Mouse (Mus musculus) stomach, postnatal 0 days (tissue): ENCODE data around the gene Armc8. TPM values are rescaled to one million over a fixed set of nuclear protein-coding genes. Genes with fewer than 3 reads are reported as not detected.

Source experiments
- ATAC-seq: fragments of 200-750 bp; cut with Nextera tagmentation; 2 replicates; pipeline ENCODE4 v1.8.0; 2017; ENCODE audit not compliant: low FRiP score, low TSS enrichment
- DNase-seq: peaks from one replicate; pipeline ENCODE4 v3.0.0-alpha.2; 2016; ENCODE audit warnings: low spot score
- H3K27ac ChIP-seq: fragments of 300-500 bp; sonication (generic); replicated peaks from 2 replicates; pipeline ENCODE4 v1.5.1; 2014; ENCODE audit warnings: mild to moderate bottlenecking, control low read depth
- H3K27me3 ChIP-seq: fragments of 300-500 bp; sonication (generic); 2 replicates; pipeline ENCODE4 v1.6.1; 2014; ENCODE audit warnings: low read length; ENCODE audit not compliant: control insufficient read depth, insufficient read depth
- H3K36me3 ChIP-seq: fragments of 300-500 bp; sonication (generic); 2 replicates; pipeline ENCODE4 v1.6.1; 2014; ENCODE audit warnings: low read length, mixed read lengths; ENCODE audit not compliant: control insufficient read depth, insufficient read depth
- H3K4me1 ChIP-seq: fragments of 300-500 bp; sonication (generic); replicated peaks from 2 replicates; pipeline ENCODE4 v1.6.1; 2014; ENCODE audit warnings: antibody characterized with exemption; ENCODE audit not compliant: control insufficient read depth, insufficient read depth
- H3K4me2 ChIP-seq: fragments of 300-500 bp; sonication (generic); replicated peaks from 2 replicates; pipeline ENCODE4 v1.6.1; 2014; ENCODE audit warnings: low read depth, mild to moderate bottlenecking, control low read depth, moderate library complexity
- H3K4me3 ChIP-seq: fragments of 300-500 bp; sonication (generic); 2 replicates; pipeline ENCODE4 v1.5.1; 2014; ENCODE audit warnings: low read depth, low read length, control low read depth
- H3K9ac ChIP-seq: fragments of 300-500 bp; sonication (generic); 2 replicates; pipeline ENCODE4 v1.6.1; 2014; ENCODE audit warnings: mild to moderate bottlenecking, low read length, control low read depth, mixed read lengths
- H3K9me3 ChIP-seq: fragments of 300-500 bp; sonication (generic); 2 replicates; pipeline ENCODE4 v1.6.1; 2016; ENCODE audit warnings: low read length; ENCODE audit not compliant: control insufficient read depth
- CTCF ChIP-seq: IDR thresholded peaks from 2 replicates; pipeline ENCODE4 v1.5.1; 2016; ENCODE audit warnings: antibody characterized with exemption, low read depth, mild to moderate bottlenecking, moderate library complexity
- EP300 ChIP-seq: optimal IDR thresholded peaks from 2 replicates; pipeline ENCODE3; 2016; ENCODE audit warnings: antibody characterized with exemption
- WGBS: fragments of 180-500 bp; shearing (Covaris S2); extraction: QIAGEN DNeasy Blood & Tissue Kit; methylation state at CpG from one replicate; pipeline ENCODE4 v1.1.7; 2014; 5-methylcytosine and 5-hydroxymethylcytosine counted together
- polyA plus RNA-seq: library from polyadenylated mRNA; unstranded; fragments of >200 nt; fragmentation: Nextera tagmentation; extraction: Ambion mirVana; gene quantifications from 2 replicates; pipeline ENCODE4 v1.2.1, GENCODE M21; 2015

Armc8 gene
- polyA plus RNA-seq, 1 experiment from 2014 or later, result 13.7 TPM

DNA sequence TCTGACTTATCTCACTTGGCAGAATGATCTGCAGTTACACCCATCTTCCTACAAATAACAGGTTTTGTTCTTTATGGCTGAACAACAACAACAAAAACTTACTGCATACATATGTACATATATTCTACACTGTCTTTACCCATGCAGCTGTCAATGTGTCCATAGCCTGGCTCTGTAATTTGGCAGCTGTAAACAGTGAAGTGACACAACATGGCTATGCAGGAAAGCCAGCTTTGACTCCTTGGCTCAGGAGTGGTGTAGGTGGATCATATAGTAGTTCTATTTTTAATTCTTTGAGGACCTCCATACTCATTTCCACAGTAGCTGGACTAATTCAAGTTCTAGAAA lies 9.2 kb downstream of the Armc8 start:
- no peak for TF ChIP-seq CTCF
- no peak for TF ChIP-seq EP300
- H3K4me3 ChIP-seq, result no peak overlapping the region
- no peak overlapping the region for H3K27ac ChIP-seq
- no peaks in the 10 kb centered on the region for H3K4me1 ChIP-seq
- DNase-seq, result no peak
- H3K27me3 ChIP-seq, result no peaks in the 10 kb centered on the region
- H3K36me3 ChIP-seq, result no peaks in the 10 kb centered on the region
- H3K9ac ChIP-seq, result no peak overlapping the region
- no peaks in the 10 kb centered on the region for H3K9me3 ChIP-seq
- no peak for ATAC-seq
- no peak overlapping the region for H3K4me2 ChIP-seq

DNA sequence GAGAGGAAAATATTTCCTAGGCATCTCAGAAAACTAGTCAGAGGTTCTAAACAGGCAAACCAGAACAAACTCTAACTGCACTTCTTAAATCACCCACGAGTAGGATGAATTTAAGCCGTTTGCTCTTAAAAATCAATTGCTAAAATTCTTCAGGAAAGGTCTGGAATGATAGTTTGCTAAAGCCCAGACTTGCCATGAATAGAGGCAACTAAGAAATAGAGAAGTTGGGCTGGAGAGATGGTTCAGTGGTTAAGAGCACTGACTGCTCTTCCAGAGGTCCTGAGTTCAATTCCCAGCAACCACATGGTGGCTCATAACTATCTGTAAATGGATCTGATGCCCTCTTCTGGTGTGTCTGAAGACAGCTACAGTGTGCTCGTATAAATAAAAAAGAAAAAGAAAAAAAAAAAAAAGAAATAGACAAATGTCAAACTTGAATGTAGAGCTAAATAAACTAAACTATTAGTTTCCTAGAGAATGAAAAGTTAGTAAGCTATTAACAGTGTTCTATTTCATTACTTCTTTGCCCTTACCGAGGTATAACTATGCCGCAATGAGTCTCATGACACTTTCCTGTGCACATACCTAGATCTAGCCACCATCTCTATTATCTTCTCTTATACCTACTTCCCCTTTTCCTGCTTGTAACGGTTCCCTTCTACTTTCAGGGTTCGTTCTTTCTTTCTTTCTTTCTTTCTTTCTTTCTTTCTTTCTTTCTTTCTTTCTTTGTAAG lies 9.7 kb downstream of the Armc8 start:
- ATAC-seq (no peak), DNase-seq (no peak)
- H3K4me3 ChIP-seq, result no peak overlapping the region
- TF ChIP-seq EP300 (no peak), CTCF (no peak)
- H3K36me3 ChIP-seq, result no peaks in the 10 kb centered on the region
- H3K4me1 ChIP-seq, result no peaks in the 10 kb centered on the region
- WGBS, result 82% methylated on average over 7 of the region's 7 CpGs
- no peaks in the 10 kb centered on the region for H3K9me3 ChIP-seq
- no peak overlapping the region for H3K9ac ChIP-seq
- H3K4me2 ChIP-seq, result no peak overlapping the region
- no peaks in the 10 kb centered on the region for H3K27me3 ChIP-seq
- H3K27ac ChIP-seq, result no peak overlapping the region

DNA sequence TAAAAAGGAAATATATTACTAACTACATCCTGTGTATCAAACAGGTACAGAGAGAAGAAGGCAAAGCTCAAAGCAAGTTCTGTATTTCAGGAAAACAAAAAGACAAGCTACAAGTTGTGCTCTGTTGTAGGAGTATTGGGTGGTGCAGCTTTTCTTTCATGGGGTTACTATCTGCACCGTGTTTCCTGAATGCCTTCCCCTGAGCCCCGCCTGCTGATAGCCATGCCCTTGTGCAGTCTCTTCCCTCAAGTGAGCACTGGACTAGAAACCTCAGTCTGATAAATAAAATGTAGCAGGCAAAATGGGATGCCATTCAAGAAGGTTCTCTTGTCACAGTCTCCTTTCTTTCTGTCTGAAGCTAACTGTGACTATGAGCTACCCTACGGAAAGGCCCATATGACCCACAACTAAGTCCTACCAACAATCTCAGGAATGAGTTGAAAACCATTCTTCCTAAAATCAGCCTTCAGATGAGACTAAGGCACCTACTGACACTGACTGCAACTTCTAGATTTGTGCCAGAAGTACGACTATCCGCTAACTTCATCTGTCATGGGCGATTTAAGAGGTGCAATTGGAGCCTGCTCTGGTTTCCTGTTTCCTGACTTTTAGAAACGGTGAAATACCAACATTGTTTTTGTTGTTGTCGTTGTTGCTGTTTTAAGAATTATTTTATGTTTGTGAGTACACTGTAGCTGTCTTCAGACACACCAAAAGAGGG lies 11.0 kb downstream of the Armc8 start:
- no peaks in the 10 kb centered on the region for H3K27me3 ChIP-seq
- H3K36me3 ChIP-seq, result no peaks in the 10 kb centered on the region
- no peak overlapping the region for H3K4me2 ChIP-seq
- no peak overlapping the region for H3K9ac ChIP-seq
- ATAC-seq (no peak), DNase-seq (no peak)
- TF ChIP-seq CTCF (no peak), EP300 (no peak)
- 80% methylated on average over 8 of the region's 8 CpGs for WGBS
- no peaks in the 10 kb centered on the region for H3K9me3 ChIP-seq
- no peak overlapping the region for H3K4me3 ChIP-seq
- H3K4me1 ChIP-seq, result no peaks in the 10 kb centered on the region
- H3K27ac ChIP-seq, result no peak overlapping the region

DNA sequence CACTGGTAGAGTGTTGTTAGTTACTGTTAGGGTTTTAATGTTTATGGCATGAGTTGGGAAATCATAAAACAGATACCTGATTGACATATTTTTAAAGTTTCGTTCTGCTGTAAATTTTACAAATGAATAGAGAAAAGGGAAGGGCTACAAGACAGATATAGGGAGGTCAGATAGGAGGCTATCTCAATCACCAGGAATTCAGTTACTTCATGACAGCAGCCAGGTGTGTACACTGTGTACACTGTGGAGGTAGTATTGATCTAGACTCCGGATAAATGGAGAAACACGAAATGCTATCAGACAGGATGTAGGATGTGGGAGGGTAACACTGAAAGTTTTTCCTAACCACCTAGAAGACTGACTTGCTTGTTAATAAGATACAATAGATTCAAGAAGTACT lies 13.4 kb downstream of the Armc8 start:
- Histone ChIP-seq H3K36me3 (no peaks in the 10 kb centered on the region), H3K9ac (no peak overlapping the region), H3K27ac (no peak overlapping the region), H3K9me3 (no peaks in the 10 kb centered on the region), H3K4me2 (no peak overlapping the region), H3K4me3 (no peak overlapping the region), H3K4me1 (no peaks in the 10 kb centered on the region), H3K27me3 (no peaks in the 10 kb centered on the region)
- TF ChIP-seq EP300 (no peak), CTCF (no peak)
- DNase-seq (no peak), ATAC-seq (no peak)
- WGBS, result 60% methylated on average over 3 of the region's 3 CpGs

DNA sequence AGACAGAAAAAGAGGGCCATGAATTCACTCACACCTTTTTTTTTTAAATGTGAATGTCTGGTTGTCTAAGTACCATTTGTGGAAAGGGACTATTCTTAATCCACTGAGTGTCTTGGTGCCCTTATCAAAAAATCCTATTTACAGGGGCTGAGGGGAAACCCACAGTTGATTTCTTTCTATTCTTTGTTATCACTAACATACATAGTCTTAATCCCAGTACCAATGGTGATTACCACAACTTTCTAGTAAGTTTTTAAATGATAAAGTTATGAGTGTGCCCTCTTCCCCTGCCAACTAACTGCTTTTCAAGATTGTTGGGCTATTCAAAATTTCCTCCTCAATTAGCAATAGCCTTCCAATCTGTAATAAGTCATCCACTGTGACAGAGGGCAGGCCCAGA lies 14.6 kb downstream of the Armc8 start:
- Histone ChIP-seq H3K9ac (no peak overlapping the region), H3K4me1 (no peaks in the 10 kb centered on the region), H3K27me3 (no peaks in the 10 kb centered on the region), H3K4me3 (no peak overlapping the region), H3K36me3 (no peaks in the 10 kb centered on the region), H3K9me3 (no peaks in the 10 kb centered on the region), H3K4me2 (no peak overlapping the region), H3K27ac (no peak overlapping the region)
- TF ChIP-seq CTCF (no peak), EP300 (no peak)
- no peak for ATAC-seq
- no peak for DNase-seq

DNA sequence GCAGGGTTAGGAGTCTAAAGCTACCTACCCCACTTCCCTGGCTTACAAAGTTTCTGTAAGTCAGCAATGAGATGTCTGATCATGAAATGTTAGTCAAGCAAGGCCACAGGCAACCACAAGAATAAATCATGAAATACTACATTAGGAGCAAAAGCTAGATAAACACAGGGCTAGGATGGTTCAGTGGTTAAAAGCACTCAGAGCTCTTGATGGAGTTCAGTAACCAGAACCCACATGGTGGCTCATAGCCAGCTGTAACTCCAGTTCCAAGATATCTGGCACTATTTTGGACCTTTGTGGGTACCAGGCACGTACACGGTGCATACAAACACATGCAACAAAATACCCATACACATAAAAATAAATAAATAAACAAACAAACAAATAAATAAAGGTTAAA lies 15.7 kb downstream of the Armc8 start:
- Histone ChIP-seq H3K36me3 (no peaks in the 10 kb centered on the region), H3K9me3 (no peaks in the 10 kb centered on the region), H3K4me1 (no peaks in the 10 kb centered on the region), H3K27me3 (no peaks in the 10 kb centered on the region), H3K9ac (no peak overlapping the region), H3K27ac (no peak overlapping the region), H3K4me3 (no peak overlapping the region), H3K4me2 (no peak overlapping the region)
- no peak for ATAC-seq
- DNase-seq, result no peak
- TF ChIP-seq EP300, result no peak
- no peak for TF ChIP-seq CTCF
- WGBS, result 68% methylated on average over 2 of the region's 2 CpGs
